Mouse (Mus musculus): ENCODE measurements around the gene C2cd3. TPM values are rescaled to one million over a fixed set of nuclear protein-coding genes. Genes with fewer than 3 reads are reported as not detected.
"Not testable (repeated sequence)": the region's sequence is repeated elsewhere in the genome, so short reads cannot be mapped to it uniquely, and the experiment has no call there.

The C2cd3 gene
- polyA plus RNA-seq, 1 experiment from 2014 or later, result 20.6 TPM

GRCm38 (mm10) chr7:100470796-100471406 is 98.9 kb downstream of the C2cd3 start:
- DNase-seq (ENCODE audit: low spot score), result no peak

GRCm38 (mm10) chr7:100471407-100471797 is 99.4 kb downstream of the C2cd3 start:
- no peak for DNase-seq (ENCODE audit: low spot score)

GRCm38 (mm10) chr7:100472777-100473176 is 100.7 kb downstream of the C2cd3 start, which contains the start of gene Ucp3:
Ucp3 (plus strand) TSS chr7:100472990.
- no peak for DNase-seq (ENCODE audit: low spot score)

DNA sequence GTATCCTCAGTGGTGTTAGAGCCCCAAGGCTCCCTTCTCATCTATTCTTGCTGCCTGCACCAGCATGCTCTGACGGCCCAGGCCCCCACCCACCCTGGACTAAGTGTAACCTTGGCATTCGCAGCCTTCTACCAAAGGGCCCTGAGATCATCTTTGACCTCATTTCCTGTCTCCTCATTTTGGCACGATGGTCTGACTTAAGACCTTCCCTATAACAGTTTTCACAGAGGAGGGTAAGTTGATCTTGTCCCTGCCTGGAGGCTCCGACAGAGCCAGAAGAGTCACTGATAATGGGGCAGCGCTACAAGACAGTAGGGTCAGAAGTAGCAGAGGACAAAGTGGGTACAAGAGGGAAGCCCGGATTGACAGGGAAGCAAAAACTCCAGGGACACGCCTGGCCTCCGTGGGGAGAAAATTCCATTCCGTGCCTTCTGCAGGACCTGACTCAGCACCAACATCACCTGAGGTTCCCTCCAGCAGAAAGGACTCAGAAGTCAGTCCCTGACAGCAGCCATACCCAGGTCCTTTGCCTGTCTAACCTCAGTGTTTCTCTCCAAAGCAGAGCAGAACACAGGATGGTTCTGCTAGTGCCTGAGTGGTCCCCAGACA is 101.9 kb downstream of the C2cd3 start:
- no peak for DNase-seq (ENCODE audit: low spot score)

GRCm38 (mm10) chr7:100474680-100475079 is 102.6 kb downstream of the C2cd3 start:
- no peak for DNase-seq (ENCODE audit: low spot score)

DNA sequence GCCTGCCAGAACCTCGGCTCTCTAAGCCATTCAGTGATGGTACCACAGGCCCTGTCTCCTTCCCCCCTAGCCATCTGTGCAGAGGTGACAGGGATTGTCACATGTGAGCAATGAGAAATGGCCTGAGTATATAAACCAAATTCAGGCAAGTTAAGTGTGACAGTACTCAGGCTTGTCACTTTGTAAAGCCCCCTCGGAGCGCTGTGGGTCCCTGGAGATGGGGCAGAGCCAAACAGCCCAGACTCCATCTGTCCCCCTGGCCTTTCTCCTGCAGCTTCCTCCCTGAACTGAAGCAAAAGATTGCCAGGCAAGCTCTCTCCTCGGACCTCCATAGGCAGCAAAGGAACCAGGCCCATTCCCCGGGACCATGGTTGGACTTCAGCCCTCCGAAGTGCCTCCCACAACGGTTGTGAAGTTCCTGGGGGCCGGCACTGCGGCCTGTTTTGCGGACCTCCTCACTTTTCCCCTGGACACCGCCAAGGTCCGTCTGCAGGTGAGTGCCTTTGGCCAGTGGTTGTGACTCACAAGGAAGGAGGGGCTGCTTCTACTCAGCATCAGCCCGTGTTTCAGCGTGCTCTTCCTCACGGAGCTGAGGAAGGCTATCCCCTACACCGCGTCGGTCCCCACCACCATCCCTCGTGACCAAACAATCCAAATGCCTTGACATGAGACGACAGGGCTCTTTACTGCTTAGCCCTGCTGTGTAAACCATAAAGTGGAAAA is 107.2 kb downstream of the C2cd3 start:
- DNase-seq (ENCODE audit: low spot score), result no peak

- no peak for DNase-seq (ENCODE audit: low spot score)
Observed at GRCm38 (mm10) chr7:100479823-100480164, 107.8 kb downstream of the C2cd3 start.

DNA sequence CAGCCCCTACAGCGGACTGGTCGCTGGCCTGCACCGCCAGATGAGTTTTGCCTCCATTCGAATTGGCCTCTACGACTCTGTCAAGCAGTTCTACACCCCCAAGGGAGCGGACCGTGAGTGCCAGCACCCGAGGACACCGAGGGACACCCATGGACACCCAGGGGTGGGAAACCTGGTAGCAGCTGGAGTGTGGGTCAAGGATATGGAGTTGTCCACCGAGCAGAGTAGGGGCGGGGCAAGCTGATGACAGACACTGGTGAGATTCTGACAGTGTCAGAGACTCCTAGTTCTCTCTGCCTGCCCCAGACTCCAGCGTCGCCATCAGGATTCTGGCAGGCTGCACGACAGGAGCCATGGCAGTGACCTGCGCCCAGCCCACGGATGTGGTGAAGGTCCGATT is 108.1 kb downstream of the C2cd3 start:
- no peak for DNase-seq (ENCODE audit: low spot score)

DNA sequence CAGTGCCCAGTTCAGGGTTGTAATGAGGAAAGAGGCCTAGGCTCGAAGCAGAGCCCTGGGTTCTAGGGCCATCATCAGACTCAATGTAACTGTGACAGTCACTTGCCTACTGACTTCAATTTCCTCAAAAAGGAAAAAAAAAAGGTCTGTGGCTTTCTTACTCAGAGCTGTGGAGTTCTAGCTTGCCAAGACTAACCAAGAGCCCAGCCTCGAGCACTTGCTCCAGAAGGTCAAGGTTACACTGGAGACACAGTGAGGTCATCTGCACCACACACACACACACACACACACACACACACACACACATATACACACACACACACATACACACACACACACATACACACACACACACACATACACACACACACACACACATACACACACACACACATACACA is 110.0 kb downstream of the C2cd3 start:
- DNase-seq (ENCODE audit: low spot score), result not testable (repeated sequence)

- no peak for DNase-seq (ENCODE audit: low spot score)
Observed at GRCm38 (mm10) chr7:100484493-100484892, 112.5 kb downstream of the C2cd3 start.

- peak; percentile 55 for DNase-seq (ENCODE audit: low spot score)
Observed at GRCm38 (mm10) chr7:100487301-100487700, 115.3 kb downstream of the C2cd3 start.

- no peak for DNase-seq (ENCODE audit: low spot score)
Observed at GRCm38 (mm10) chr7:100488474-100489048, 116.5 kb downstream of the C2cd3 start.

- DNase-seq (ENCODE audit: low spot score), result no peak
Observed at GRCm38 (mm10) chr7:100492391-100493116, 120.5 kb downstream of the C2cd3 start.

DNA sequence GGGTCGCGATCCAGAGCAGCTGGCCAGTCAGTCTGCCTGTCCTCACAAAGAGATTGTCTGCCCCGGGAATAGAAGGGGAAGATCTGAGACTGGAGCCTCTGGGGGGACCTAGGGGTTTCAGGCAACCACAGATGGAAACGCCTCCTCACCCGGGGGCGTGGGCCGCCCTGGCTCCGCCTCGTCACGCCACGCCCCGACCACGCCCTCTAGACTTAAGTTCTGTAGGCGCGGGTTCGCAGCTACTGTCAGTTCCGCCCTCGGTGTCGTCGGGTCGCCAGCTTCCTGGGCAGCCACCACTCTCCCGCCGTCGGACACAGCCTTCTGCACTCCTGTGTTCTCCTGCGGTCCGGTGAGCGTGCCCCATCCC is 121.1 kb downstream of the C2cd3 start, which contains the start of gene Ucp2:
TSS of gene Ucp2 (plus strand) at position 221 of the 367 bp plus-strand sequence.
- DNase-seq (ENCODE audit: low spot score), result peak; percentile 95

GRCm38 (mm10) chr7:100493484-100494414 is 121.7 kb downstream of the C2cd3 start:
- peak; percentile 49 for DNase-seq (ENCODE audit: low spot score)

GRCm38 (mm10) chr7:100494415-100494831 is 122.4 kb downstream of the C2cd3 start:
- peak; percentile 43 for DNase-seq (ENCODE audit: low spot score)

- peak; percentile 54 for DNase-seq (ENCODE audit: low spot score)
Observed at GRCm38 (mm10) chr7:100495042-100495441, 123.0 kb downstream of the C2cd3 start.

DNA sequence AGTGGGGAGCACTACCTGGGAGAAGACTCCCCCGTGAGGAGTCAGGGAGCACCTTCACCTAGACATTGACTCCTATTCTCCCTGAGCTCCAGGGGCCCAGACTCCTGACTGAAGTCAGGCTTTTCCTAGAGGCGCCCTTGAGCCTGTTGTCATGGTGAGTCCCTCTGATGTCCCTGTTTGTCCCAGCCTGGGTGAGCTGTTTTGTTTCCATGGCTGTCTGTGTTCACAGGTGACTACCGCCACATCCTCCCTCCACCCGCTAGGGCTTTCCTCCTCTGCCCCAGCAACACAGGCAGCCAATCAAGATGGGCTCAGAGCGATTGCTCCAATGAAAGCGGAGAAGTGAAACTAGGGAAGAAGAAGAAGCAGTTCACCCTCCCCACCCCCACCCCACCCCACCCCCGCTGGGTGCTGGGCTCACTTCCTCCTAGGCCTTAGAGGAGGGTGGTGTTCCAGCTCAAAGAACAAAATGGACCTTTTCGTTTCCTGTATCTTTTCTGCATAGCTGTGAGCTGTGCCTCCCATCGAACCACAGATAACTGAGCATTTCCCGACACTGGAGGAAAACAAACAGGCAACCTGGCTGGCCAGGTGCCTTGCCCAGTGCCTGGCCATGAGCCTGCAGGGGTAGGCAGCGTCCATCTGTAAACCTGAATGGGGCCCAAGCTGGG is 123.7 kb downstream of the C2cd3 start:
- DNase-seq (ENCODE audit: low spot score), result peak; percentile 96

DNA sequence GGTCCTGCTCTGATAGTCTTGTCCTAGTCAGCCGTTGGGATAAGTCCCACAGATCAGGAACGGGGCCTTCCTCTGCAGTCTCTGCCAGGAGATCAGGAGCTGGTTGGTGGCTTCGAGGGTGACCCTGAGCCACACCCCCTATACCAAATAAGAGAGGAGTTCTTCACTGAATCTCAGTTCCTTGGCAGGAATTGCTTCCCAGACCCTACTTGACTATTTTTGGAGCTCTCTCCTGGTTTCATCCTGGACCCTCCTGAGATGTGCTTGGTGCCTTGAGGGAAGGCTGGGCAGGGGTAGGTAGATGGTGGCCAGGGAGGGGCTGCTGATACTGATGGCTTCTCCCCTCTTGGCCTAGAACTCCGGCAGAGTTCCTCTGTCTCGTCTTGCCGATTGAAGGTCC is 124.3 kb downstream of the C2cd3 start:
- DNase-seq (ENCODE audit: low spot score), result no peak

DNA sequence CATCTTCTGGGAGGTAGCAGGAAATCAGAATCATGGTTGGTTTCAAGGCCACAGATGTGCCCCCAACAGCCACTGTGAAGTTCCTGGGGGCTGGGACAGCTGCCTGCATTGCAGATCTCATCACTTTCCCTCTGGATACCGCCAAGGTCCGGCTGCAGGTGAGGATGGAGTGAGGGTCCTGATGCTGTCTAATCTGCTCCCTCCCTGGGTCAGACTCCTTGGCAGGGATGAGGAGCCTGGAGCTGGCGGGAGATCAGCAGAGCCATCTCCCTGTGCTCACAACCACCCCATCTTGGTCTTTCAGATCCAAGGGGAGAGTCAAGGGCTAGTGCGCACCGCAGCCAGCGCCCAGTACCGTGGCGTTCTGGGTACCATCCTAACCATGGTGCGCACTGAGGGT is 124.8 kb downstream of the C2cd3 start:
- DNase-seq (ENCODE audit: low spot score), result no peak

Measured in thymus, postnatal 0 days (tissue).